Mouse (Mus musculus): ENCODE results near the gene Chad.

The Chad gene

GRCm38 (mm10) chr11:94565151-94565479, 268 bp downstream of the Chad start:
- peak in 1 of 2 experiments; percentile 32 for DNase-seq (ENCODE audit: low spot score in 2 of 2)

GRCm38 (mm10) chr11:94566534-94566933, 1.7 kb downstream of the Chad start:
- no peak for DNase-seq (ENCODE audit: low spot score in 2 of 2)

- no peak for DNase-seq (ENCODE audit: low spot score in 2 of 2)
Observed at GRCm38 (mm10) chr11:94567326-94567725, 2.5 kb downstream of the Chad start.

DNA sequence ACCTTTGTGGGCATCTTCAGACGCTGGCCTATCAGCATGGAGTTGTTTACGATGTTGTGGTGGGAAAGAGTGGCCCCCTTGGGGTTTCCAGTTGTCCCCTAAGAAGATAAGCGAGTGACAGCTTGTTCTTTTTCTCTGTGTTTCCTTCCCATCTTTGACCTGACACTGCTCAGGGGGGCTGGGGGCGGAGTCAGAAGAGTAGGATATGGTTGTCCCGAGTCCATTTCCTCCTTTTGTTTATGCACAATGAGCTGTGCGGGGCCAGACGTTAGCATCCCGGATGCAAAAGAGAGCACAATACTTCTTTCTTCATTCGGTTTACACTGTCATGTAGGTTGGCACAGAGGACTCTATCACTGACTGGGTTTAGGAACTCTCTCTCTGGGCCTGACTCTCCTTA, 5.8 kb downstream of the Chad start:
- DNase-seq (ENCODE audit: low spot score in 2 of 2), result no peak

- no peak for DNase-seq (ENCODE audit: low spot score in 2 of 2)
Observed at GRCm38 (mm10) chr11:94571850-94572249, 7.0 kb downstream of the Chad start.

DNA sequence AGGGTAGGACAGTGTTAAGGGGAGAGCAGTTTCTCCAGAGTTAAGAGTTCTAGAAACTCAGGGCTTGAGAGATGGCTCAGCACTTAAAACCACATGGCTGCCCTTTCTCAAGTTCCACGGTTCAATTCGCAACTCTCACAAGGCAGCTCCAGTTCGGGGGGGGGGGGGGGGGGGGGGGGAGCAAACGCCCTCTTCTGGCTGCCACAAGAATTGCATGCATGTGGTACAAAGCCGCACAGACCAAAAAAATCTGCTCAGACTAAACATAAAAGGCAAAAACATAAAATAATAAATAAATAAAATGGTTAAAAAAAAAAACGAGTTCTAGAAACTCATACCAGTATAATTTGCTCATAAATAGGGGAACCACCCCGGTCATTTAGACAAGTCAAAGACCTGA, 9.7 kb downstream of the Chad start:
- DNase-seq (ENCODE audit: low spot score in 2 of 2), result no peak

GRCm38 (mm10) chr11:94575036-94575435, 10.2 kb downstream of the Chad start:
- no peak for DNase-seq (ENCODE audit: low spot score in 2 of 2)

- no peak for DNase-seq (ENCODE audit: low spot score in 2 of 2)
Observed at GRCm38 (mm10) chr11:94576361-94576760, 11.5 kb downstream of the Chad start.

DNA sequence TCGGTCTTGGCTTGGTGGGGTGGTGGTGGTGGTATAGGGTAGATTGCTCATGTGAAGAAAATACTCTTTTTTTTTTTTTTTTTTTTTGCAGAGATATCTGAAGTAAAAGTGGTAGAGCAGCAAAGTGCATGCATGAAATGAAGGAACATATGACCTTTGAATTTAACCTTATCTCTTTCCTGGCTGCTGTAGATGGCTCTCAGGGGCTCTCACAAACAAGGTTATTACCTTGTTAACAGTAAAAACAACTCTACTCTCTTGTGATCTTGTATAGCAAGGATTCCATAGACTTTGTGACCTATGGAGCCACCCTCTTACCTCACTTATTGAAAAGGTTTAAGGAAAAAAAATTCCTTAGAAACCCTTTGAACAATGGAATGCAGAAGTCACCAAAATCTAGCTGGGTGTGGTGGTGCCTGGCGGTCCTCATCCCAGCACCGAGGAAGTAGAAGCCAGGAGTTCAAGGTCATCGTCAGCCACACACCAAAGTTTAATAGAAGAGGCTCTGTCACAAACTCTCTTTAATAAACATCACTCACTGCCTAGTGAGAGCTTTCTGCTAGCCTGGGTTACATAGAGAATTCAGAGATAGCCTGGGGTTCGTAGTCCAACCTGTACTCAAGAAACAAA, 15.4 kb downstream of the Chad start:
- no peak for DNase-seq (ENCODE audit: low spot score in 2 of 2)

DNA sequence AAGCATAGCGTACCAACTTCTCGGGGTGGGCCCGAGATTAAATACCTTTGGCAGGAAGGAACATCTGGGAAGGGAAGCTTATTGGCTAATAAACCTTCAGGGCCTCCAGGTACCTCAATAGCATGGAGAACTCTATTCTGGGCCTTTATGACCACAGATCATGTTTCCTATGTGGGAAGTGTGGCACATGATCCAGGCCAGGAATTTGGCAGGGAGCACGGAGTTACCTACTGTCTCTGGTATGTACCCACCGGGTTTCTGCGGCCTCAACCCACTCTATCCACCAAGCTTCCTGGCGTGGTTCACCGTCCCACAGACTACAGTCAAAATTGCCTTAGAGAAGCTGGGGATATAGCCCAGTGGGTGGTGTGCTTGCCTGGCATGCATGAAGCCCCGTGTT, 20.2 kb downstream of the Chad start:
- no peak for DNase-seq (ENCODE audit: low spot score in 2 of 2)

DNA sequence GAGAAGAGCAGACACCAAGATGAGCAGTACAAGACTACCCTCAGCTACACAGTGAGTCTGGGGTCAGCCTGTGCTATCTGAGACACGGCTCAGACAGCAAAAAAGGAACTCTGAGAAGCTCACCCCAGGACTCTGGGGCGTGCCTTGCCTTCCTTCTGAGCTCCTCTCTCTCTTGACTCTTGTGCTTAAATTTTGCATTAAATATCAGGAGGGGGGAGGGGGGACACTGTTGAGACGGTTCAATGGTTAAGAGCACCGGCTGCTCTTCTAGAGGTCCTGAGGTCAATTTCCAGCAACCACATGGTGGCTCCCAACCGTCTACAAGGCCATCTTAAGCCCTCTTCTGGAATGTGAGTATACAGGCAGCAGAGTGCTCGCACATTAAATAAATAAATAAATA, 22.7 kb downstream of the Chad start:
- DNase-seq (ENCODE audit: low spot score in 2 of 2), result no peak

- no peak for DNase-seq (ENCODE audit: low spot score in 2 of 2)
Observed at GRCm38 (mm10) chr11:94596311-94596852, 31.5 kb downstream of the Chad start.

DNA sequence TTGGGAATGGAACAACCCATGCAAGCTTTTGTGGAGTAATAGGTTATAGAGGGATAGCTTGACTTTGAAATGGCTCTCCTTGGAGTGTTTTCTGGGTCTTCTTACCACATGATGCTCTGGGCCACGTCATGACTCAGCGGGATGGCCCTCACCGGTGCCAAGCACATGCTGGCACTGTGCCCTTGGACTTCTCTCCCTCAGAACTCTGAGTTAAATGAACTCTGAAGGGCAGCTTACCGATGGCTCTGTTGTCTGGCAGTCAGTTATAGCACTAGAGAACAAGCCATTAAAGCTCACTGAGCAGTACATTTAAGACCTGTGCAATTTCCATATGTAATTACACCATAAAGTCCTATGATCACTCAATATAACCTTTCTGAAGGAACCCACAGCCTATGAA, 32.5 kb downstream of the Chad start:
- no peak for DNase-seq (ENCODE audit: low spot score in 2 of 2)

GRCm38 (mm10) chr11:94598437-94599120, 33.7 kb downstream of the Chad start:
- DNase-seq (ENCODE audit: low spot score in 2 of 2), result no peak

GRCm38 (mm10) chr11:94600447-94600846, 35.6 kb downstream of the Chad start:
- no peak for DNase-seq (ENCODE audit: low spot score in 2 of 2)

DNA sequence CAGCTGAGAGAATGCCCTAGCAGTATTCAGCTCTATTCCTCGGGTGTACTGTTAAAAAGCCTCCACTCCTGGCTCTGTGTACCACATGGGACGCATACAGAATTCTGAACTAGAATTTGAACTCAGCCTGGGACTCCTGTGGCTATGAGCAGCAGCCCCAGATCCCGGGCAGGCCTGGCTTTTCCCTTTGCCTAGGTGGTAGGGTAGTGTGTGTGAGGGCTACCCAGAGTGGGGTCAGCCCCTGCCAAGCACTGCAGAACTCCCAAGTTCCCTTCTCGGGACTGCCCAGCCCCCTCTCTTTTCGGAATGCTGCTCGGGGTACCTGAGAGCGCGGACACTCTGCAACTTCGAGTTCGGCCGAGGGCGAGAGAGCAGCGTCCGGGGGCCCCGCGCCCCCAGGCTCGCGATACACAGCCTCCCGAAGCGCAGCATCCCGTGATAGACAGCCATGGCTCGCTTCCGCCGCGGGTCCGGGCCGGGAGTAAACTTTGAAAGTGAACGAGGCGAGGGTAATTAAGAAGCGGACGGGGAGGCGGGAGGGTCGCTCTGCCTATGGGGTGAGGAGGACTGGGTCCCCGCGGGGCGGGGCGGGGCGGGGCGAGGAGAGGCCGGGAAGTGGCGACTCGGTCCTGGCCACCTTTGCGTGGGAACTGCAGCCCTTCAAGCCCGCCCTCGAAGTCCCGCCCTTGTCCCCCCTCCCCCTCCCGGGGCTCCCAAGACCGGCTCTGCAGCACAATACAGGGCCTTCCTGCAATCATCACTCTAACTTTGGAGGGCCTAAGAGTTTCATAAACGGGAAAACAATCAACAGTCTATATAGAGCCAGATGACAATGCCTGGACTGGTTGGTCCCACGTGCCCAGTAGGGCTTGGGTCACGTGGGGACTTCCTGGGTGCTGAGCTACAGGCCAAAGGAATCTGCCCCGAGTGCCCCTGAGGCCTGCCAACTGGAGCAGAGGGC, 36.8 kb downstream of the Chad start, which contains the start of gene Acsf2:
Gene Acsf2 (minus strand): TSS at position 551 of the 961 bp plus-strand sequence.
- DNase-seq (ENCODE audit: low spot score in 2 of 2), result peak; percentile 68 to 75

DNA sequence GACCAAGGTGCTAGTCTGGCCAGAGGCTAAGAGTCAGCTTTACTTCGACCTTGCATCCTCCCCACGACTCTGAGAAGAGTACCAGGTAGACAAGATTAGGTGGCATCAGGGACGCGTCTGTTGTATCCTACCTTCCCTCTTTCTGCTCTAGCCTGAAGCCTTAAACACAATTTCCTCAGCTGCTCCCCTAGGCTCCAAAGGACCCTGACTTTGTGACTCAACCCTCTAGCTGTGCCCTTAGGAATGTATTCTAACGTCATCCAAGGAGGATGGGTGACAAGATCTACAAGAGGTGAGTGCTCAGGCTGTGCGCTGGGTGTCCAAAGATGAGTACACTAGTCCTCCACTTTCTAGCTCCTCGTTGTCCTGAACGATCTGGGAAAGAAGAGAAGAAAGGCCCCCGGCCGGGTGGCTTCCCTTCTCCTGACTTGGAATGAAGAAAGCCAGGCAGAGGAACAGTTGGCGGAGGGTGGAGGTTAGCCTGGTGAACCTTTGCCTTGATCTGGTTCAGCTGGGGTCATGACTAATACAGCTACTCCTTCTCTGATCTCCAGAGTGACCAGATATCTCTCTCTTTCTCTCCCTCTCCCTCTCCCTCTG, 37.6 kb downstream of the Chad start:
- DNase-seq (ENCODE audit: low spot score in 2 of 2), result no peak

GRCm38 (mm10) chr11:94610744-94611740, 46.2 kb downstream of the Chad start:
- DNase-seq (ENCODE audit: low spot score in 2 of 2), result no peak

GRCm38 (mm10) chr11:94614603-94615002, 49.8 kb downstream of the Chad start:
- no peak for DNase-seq (ENCODE audit: low spot score in 2 of 2)

- DNase-seq (ENCODE audit: low spot score in 2 of 2), result no peak
Observed at GRCm38 (mm10) chr11:94615494-94615893, 50.6 kb downstream of the Chad start.

- no peak for DNase-seq (ENCODE audit: low spot score in 2 of 2)
Observed at GRCm38 (mm10) chr11:94617646-94618045, 52.8 kb downstream of the Chad start.

Measured in right cerebral cortex, postnatal 10 days (tissue).